In genomic region chr15:6568605-6569004, GRCm38 (mm10) we compare ENCODE assay signal across 19 mouse cellular contexts. TPM values are rescaled to one million over a fixed set of nuclear protein-coding genes. Genes with fewer than 3 reads are reported as not detected.
DNase-seq lines count a peak whose midpoint lies in the region; ATAC-seq and TF ChIP-seq lines count a peak whose summit lies in the region.
"Had no signal": no experiment of that assay in that cellular context is flagged by ENCODE, and none has a peak within 500 bp of the region (broad histone marks: within the 10 kb centered on the region; RNA-seq: fewer than 3 reads in every experiment).

No protein-coding gene starts in this region.

- H3K9ac ChIP-seq in liver, adult 2 months (ENCODE audit: low read depth, low read length), result no peak overlapping the region
- H3K9ac ChIP-seq in hindbrain, embryonic 16.5 days (ENCODE audit: low read depth, low read length), result no peak overlapping the region
- H3K9ac ChIP-seq in hindbrain, embryonic 12.5 days, result no peak overlapping the region
- H3K9ac ChIP-seq: embryonic facial prominence, embryonic 12.5 days; heart, embryonic 12.5 days; midbrain, embryonic 15.5 days had no signal

- no peaks in the 10 kb centered on the region for H3K36me3 ChIP-seq in liver, adult 2 months (ENCODE audit: control insufficient read depth, insufficient read depth, low read length)
- peaks cover 73% of the 10 kb centered on the region for H3K36me3 ChIP-seq in G1E (replicated peaks)
- no peaks in the 10 kb centered on the region for H3K36me3 ChIP-seq in hindbrain, embryonic 16.5 days (ENCODE audit: control insufficient read depth, insufficient read depth, low read length)
- H3K36me3 ChIP-seq in hindbrain, embryonic 12.5 days, result no peaks in the 10 kb centered on the region
- H3K36me3 ChIP-seq: embryonic facial prominence, embryonic 12.5 days; heart, embryonic 12.5 days; midbrain, embryonic 15.5 days had no signal

- H3K4me3 ChIP-seq in liver, adult 2 months (ENCODE audit: insufficient read depth, low read depth, low read length), result no peak overlapping the region
- H3K4me3 ChIP-seq in G1E (ENCODE audit: low read depth, low read length), result no peak overlapping the region; the same call in 1 of the 2 replicates
- H3K4me3 ChIP-seq in bone marrow, adult 2 months (replicated peaks; ENCODE audit: control insufficient read depth, low read depth, low read length), result no peak overlapping the region
- H3K4me3 ChIP-seq in hindbrain, embryonic 16.5 days (ENCODE audit: low read length), result no peak overlapping the region
- H3K4me3 ChIP-seq in hindbrain, embryonic 12.5 days, result no peak overlapping the region
- H3K4me3 ChIP-seq: embryonic facial prominence, embryonic 12.5 days; heart, embryonic 12.5 days; left cerebral cortex, adult 2 months; midbrain, embryonic 15.5 days had no signal

- peak overlapping the region; percentile 35; the same call in 1 of the 2 replicates for H3K27ac ChIP-seq in liver, adult 2 months (replicated peaks; ENCODE audit: insufficient read depth, low read depth, low read length)
- H3K27ac ChIP-seq in bone marrow, adult 2 months (ENCODE audit: control insufficient read depth, insufficient read depth, low read depth, low read length, poor library complexity), result peak overlapping the region; percentile 54; the same call in 1 of the 2 replicates
- H3K27ac ChIP-seq in hindbrain, embryonic 16.5 days (ENCODE audit: low read depth, low read length), result no peak overlapping the region
- no peak overlapping the region for H3K27ac ChIP-seq in hindbrain, embryonic 12.5 days
- H3K27ac ChIP-seq: embryonic facial prominence, embryonic 12.5 days; left cerebral cortex, adult 2 months; midbrain, embryonic 15.5 days had no signal

- no peak for TF ChIP-seq CTCF in liver, adult 2 months (IDR thresholded peaks at IDR 0.05; ENCODE audit: low read depth, low read length)
- no peak for TF ChIP-seq CTCF in G1E (IDR thresholded peaks at IDR 0.05; ENCODE audit: low read depth, low read length)
- no peak for TF ChIP-seq CTCF in bone marrow, adult 2 months (IDR thresholded peaks at IDR 0.05; ENCODE audit: control insufficient read depth, insufficient read depth, low read length)

- TF ChIP-seq POLR2A in liver, adult 2 months (IDR thresholded peaks at IDR 0.05; ENCODE audit: extremely low read depth, insufficient read depth, low read length), result no peak
- TF ChIP-seq POLR2A in bone marrow, adult 2 months (IDR thresholded peaks at IDR 0.05; ENCODE audit: borderline replicate concordance, control insufficient read depth, low read depth, low read length), result no peak

- H3K9me3 ChIP-seq in G1E (replicated peaks), result peaks cover 2% of the 10 kb centered on the region; the same call in 1 of the 2 replicates
- H3K9me3 ChIP-seq in hindbrain, embryonic 16.5 days (ENCODE audit: control insufficient read depth, low read length), result no peaks in the 10 kb centered on the region
- H3K9me3 ChIP-seq in hindbrain, embryonic 12.5 days (replicated peaks), result no peaks in the 10 kb centered on the region
- H3K9me3 ChIP-seq: midbrain, embryonic 15.5 days had no signal

- WGBS in liver, adult 2 months, result 81% methylated on average over 3 of the region's 3 CpGs
- 58% methylated on average over 3 of the region's 3 CpGs for WGBS in bone marrow, adult 2 months
- 73% methylated on average over 3 of the region's 3 CpGs for WGBS in hindbrain, embryonic 16.5 days
- WGBS in hindbrain, embryonic 12.5 days, result 71% methylated on average over 3 of the region's 3 CpGs

- H3K4me2 ChIP-seq in hindbrain, embryonic 16.5 days (ENCODE audit: low read length), result no peak overlapping the region
- H3K4me2 ChIP-seq in hindbrain, embryonic 12.5 days (replicated peaks), result no peak overlapping the region
- H3K4me2 ChIP-seq: embryonic facial prominence, embryonic 12.5 days; heart, embryonic 12.5 days; midbrain, embryonic 15.5 days had no signal

- no peaks in the 10 kb centered on the region for H3K79me2 ChIP-seq in liver, adult 2 months (ENCODE audit: control insufficient read depth, insufficient read depth, low read length)

- no peak for DNase-seq in liver, adult 2 months (ENCODE audit: extremely low read depth, low read depth, low spot score)
- no peak for DNase-seq in liver
- no peak for DNase-seq in G1E (ENCODE audit: low spot score)
- DNase-seq in retina, embryonic 14.5 days (ENCODE audit: low spot score), result peak; percentile 31
- DNase-seq: adrenal gland, postnatal 14 days; cerebellum, adult 11 months; cerebellum, postnatal 36 days; gastrocnemius, postnatal 25 days; heart, postnatal 36 days; lung, adult 2 months; lung, postnatal 4 days; thymus, postnatal 14 days had no signal

- peak; percentile 52 for ATAC-seq in G1E (ENCODE audit: extremely low read depth, insufficient number of reproducible peaks, low FRiP score, poor library complexity, severe bottlenecking)
- no peak for ATAC-seq in hindbrain, embryonic 16.5 days
- no peak for ATAC-seq in hindbrain, embryonic 12.5 days (ENCODE audit: low FRiP score)
- ATAC-seq: midbrain, embryonic 15.5 days had no signal

- no peaks in the 10 kb centered on the region for H3K27me3 ChIP-seq in liver, adult 2 months (ENCODE audit: control insufficient read depth, insufficient read depth, low read length)
- H3K27me3 ChIP-seq in G1E (ENCODE audit: insufficient read depth, low read length), result no peaks in the 10 kb centered on the region
- H3K27me3 ChIP-seq in hindbrain, embryonic 16.5 days (replicated peaks; ENCODE audit: control insufficient read depth, insufficient read depth, low read length), result no peaks in the 10 kb centered on the region
- no peaks in the 10 kb centered on the region for H3K27me3 ChIP-seq in hindbrain, embryonic 12.5 days
- H3K27me3 ChIP-seq: embryonic facial prominence, embryonic 12.5 days; heart, embryonic 12.5 days; midbrain, embryonic 15.5 days had no signal

- no peaks in the 10 kb centered on the region; the same call in 1 of the 2 replicates for H3K4me1 ChIP-seq in liver, adult 2 months (ENCODE audit: control insufficient read depth, insufficient read depth, low read length)
- H3K4me1 ChIP-seq in G1E (ENCODE audit: insufficient read depth, low read depth, low read length), result peaks cover 75% of the 10 kb centered on the region
- H3K4me1 ChIP-seq in bone marrow, adult 2 months (ENCODE audit: control insufficient read depth, insufficient read depth, low read length), result peaks cover 5% of the 10 kb centered on the region
- H3K4me1 ChIP-seq in hindbrain, embryonic 16.5 days (ENCODE audit: control insufficient read depth, insufficient read depth, low read depth, low read length), result no peaks in the 10 kb centered on the region
- H3K4me1 ChIP-seq in hindbrain, embryonic 12.5 days, result peaks cover 4% of the 10 kb centered on the region; the same call in 1 of the 2 replicates
- H3K4me1 ChIP-seq: midbrain, embryonic 15.5 days had no signal

RNA-seq across cellular contexts. Expression of gene Fyb, which starts 46.0 kb away (rescaled TPM):
- 40.8 and 42.3 TPM in 2 replicates for total RNA-seq in liver, adult 2 months (2014; rRNA removed)
- 61.4 and 98.2 TPM in 2 replicates for polyA plus RNA-seq in liver, adult 2 months (2012; rRNA removed)
- total RNA-seq in G1E (2014; fragmentation: Nextera tagmentation) (292 and 317 TPM in 2 replicates), G1E (2017) (126 and 146 TPM in 2 replicates)
- 1,103 and 1,581 TPM in 2 replicates for polyA plus RNA-seq in G1E (2012)
- polyA plus RNA-seq in bone marrow, adult 2 months (2011; ENCODE audit: insufficient read depth, insufficient read length, low replicate concordance, missing spikeins), result 54.6 and 126 TPM in 2 replicates
- 3.2 and 3.4 TPM in 2 replicates for polyA plus RNA-seq in hindbrain, embryonic 16.5 days (2015; fragmentation: Nextera tagmentation; extraction: Ambion mirVana)
- 4.8 and 5.5 TPM in 2 replicates for polyA plus RNA-seq in hindbrain, embryonic 12.5 days (2016; fragmentation: Nextera tagmentation; extraction: Ambion mirVana)

Comparison
In these comparisons a context has a peak if more than half of its experiments do, and no peak if none do; other contexts are left out.
1. H3K27ac ChIP-seq: peak in liver, adult 2 months (single experiment) and bone marrow, adult 2 months (single experiment); none in hindbrain, embryonic 16.5 days (single experiment) and hindbrain, embryonic 12.5 days (single experiment).